Mouse (Mus musculus) gastrocnemius, postnatal 10 days (tissue): Measurements from ENCODE around the gene Mepe. TPM values are rescaled to one million over a fixed set of nuclear protein-coding genes. Genes with fewer than 3 reads are reported as not detected.

Experiments
- DNase-seq: peaks from one replicate; pipeline ENCODE4 v3.0.0; 2021; ENCODE audit warnings: mixed read lengths
- microRNA-seq, 2 experiments: library from miRNA; unstranded; fragments of <30 nt; microRNA quantifications; one replicate each; pipeline ENCODE4 v1.2.0; 2021
- total RNA-seq, 2 experiments: library from RNA; stranded (reverse); gene quantifications; 2 replicates each; pipeline ENCODE4 v1.2.3; 2021

Gene Mepe
- total RNA-seq, 2 experiments from 2014 or later = 0.45 TPM; not detected in 1

DNA sequence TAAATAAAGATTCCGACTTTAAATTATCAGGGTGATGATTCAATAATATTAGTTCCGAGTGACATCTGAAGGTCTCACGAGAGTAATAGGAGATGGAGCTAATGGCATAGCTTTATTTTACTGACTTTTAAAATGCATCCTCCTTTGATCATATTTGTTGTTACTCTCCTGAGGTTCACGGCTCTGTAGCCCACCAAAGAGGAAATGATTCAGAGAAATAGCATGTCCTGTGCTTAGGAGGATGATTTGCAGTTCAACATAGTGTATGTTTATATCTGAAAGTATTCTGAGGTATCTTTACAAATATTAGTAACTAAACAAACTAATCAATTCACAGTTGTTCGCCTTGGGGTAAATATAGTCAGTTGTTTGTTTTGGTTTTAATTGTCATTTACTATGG lies 32.4 kb downstream of the Mepe start:
- DNase-seq = no peak

DNA sequence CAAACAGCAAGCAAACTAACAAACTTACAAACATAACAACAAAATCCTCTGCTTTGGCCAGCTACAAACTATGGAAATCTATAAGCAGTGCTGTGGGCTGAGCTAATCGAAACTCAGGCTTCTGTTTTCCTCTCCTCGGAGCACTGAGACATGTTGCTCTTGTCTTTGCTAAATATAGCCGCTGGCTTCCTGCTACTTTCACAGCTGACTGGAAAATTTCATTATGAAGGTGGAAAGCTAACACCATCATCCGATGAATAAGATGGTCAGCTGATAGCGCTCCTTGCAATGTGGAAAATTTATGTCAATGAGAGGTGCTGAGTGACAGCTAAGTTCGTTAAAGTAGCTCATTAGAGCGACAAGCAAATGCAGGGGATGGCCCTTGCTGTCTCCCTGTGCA lies 33.5 kb downstream of the Mepe start:
- no peak for DNase-seq

DNA sequence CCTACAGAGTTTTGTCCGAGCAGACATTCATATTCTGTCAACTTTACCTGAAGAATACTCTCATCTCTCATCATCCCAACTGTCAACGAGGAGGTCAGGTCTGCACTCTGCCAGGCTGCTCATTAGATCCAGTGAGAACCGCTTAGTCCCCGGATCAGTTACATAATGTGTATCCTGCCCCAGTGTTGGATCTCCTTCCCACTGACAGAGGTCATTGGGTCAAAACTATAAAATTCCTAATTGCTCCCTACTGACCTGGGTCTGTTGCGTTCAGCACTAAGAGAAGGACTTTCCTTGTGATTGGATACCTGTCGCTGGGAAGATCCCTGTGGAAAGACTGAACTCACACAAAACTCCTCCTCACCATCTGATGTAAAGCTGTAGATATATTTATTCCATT lies 34.1 kb downstream of the Mepe start:
- no peak for DNase-seq

DNA sequence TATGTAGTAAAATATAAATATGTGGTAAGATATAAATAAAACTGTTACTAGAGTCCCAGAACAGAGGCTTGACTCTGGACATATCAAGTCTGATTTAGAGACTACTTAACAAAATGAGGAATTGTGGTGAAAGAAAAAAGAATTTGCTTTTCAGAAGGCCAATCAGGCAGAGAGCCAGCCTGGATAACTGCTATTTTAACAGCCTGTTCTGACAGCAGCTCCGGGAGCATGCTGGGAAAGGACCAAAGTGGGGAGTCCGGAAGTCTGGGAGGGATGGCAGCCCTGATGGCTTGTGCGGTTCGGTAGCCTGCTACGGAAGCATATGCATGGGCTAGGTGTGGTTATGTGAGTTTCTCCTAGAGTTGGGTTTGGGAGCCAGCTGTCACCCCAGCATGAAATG lies 45.5 kb downstream of the Mepe start:
- no peak for DNase-seq

DNA sequence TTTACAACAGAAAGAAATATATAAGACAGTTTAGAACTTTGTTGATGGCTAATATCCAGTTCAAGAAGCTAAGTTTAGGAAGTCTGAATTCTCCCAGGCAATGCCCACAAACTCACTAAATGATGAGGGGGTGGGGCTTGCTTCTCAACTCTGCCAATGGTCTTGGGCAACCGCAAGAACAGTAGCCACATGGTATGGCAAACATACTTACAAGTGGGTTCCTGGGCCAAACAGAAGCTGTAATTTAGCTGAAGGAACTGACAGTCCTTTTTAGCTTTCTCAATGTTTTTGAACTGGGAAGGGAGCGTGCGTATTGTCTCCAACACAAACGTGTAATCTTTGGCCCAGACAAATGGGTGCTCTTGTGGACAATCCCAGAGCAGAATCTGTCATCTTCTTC lies 46.2 kb downstream of the Mepe start:
- DNase-seq = no peak

DNA sequence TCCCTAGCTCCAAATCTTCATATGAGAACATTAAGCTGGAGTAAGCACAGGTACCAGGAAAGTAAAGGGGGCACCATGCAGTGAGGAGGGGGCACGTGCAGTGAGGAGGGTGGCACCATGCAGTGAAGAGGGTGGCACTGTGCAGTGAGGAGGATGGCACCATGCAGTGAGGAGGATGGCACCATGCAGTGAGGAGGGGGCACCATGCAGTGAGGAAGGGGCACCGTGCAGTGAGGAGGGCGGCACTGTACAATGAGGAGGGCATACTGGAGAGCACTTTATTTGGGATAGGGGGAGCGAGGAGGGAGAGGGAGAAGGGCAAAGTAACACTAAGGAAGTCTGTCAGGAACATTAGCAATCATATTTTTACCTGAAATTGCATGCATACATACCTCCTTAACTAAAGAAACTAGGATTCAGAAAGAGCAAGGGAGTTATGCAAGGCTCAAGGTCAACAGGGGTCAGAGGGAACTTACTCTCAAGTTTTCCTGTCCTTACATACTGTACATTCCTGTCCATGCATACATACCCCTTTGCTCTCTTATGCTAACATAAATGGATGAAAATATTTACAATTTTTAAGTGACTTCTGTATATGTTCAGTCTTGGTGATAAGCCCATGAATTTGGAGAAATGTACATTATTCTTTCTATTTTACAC lies 48.6 kb downstream of the Mepe start:
- DNase-seq = no peak

DNA sequence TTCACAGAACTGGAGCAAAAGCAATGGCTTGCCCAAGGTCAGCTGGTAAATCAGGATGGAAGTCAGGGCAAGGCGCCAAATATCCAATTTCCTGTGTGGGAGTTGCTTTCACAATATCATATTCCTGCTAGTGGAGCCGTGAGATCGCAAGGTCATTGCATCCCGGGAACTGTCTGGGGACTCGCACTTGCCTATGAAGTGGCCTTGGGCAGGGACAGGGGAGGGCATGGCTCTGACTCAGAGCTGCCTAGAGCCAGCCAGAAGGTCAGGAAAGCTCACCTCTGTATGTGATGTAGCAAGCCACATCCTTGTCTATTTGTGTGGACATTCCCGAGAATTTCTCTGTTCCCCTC lies 49.2 kb downstream of the Mepe start:
- DNase-seq = peak; percentile 58

DNA sequence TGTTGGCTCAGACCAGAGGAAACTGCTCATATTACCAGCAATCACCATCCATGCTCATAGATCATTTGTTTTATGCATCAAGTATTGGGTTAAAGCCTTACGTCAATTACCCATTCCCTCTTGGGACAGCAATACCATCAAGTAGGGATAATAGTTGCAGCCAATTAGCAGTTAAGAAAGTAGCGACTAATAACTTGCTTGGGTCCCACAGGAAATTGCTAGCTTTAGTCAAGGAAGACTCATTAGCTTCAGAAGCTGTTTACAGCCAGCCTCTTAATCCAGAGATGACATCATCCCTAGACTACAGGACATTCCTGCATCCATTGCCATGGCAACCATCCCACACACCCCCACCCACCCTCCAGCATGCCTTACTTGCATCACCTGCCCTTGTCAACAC lies 50.0 kb downstream of the Mepe start:
- no peak for DNase-seq

DNA sequence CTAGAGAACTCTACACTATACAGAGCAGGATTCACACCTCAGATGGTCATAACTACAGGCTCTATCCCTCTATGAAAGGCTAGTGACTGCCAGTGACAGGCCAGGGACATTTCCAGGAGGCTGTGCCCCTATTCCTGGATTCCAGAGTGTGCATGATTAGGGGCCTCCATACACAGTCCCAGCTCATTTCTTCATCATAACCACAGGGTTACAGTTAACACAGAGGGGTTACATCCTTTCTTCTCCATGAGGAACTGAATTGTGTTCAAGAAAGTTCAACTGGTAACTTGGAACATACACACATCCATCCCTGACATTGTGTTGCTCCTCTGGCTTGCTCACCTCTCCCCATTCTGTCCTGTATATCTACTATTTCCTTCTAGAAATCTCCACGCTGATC lies 51.8 kb downstream of the Mepe start:
- no peak for DNase-seq

DNA sequence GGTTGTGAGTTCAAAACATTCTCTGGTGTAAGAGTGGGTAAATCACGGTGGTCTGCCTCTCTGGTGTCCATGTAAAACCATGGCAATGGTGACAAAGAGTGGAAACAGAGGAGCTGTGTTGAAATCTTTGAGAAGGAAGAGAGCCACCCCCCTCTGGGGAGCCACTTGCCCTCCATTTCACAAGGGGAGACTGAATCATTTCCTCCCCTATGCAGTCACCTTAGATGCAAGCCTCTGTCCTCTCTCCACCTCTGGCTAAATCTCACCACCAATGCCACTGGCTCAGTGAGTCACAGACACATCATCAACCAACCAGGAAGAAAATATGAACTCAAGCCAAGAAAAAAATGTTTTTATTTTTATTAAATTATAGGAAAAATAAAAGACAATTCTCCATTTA lies 55.4 kb downstream of the Mepe start:
- no peak for DNase-seq

DNA sequence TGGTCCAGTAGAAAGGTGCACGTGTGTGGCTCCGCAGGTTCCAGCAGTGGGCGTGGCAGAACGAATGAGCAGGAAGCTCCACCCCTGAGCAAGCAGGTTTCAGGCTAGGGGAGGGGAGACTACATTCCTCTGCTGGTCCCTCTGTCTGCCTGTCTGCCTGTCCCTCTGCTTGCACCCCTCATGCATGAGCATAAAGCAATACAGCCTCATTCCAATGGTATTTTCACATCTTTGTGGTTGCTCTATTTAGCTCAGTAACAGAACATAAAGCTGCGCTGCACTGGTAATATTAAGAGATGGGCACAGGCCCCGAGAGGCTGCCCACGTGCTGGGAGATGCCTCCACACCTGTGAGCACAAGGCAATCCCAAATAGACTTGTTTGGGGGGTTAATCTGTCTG lies 56.5 kb downstream of the Mepe start:
- DNase-seq = no peak

DNA sequence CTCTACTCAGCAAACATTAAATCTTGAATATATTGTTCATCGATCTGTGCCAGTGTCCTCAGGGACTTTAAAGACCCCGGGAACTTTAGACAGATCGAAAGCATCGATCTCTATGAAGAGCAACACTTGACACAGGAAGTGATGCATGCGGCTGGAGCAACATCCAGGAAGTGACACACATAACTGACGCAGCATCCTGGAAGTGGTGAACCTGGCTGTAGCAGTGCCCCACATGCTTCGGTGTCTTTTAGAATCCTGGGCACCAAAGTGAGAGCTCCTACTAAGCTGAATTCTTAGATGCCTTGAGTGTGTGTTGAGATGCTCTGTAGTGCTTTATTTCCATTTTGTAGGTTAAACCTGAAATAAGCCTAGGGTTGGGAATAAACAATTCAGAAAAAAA lies 59.4 kb downstream of the Mepe start:
- no peak for DNase-seq

DNA sequence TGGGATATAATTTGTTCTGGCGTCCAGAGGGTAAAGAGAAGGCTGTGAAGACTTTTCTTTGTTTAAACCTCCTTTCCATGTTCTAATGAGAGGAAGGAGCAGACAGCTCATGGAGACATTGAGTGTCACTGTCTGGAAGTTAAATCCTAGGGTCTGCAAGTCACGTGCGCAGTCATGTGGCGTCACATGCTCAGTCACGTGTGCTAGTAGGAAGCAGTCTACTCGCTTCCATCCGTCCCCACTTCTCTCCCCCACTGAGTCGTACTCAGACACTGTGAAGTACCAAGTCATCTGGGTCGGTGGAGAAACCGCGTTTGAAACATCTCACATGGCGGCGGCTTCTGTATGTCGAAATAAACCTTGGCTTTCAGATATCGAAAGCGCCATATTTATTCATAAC lies 60.4 kb downstream of the Mepe start:
- DNase-seq = no peak

DNA sequence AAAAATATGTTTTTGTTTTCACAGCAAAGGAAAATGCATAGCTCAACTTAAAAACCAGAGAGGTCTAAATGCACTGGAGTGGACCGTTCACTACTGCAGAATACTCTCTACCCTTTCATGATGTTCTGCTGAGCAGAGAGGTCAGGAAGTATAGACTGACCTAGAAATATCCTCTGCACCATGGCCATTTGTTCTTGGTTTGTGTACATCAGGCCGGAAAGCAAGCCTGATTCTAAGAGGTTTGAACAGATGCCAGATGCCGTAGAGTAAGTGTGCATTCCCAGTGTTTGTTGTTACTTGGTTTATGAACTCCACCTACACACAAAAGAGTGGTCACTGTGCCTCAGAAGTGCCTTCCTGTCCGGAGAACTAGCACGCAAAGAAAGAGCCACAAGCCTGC lies 61.8 kb downstream of the Mepe start:
- DNase-seq = no peak

Small RNAs within 50 kb of the gene (microRNA-seq; reads per million reads assigned to microRNA genes)
- gene Gm23616 = 0 reads per million in 2 experiments

Other genes starting within 250 kb of the Mepe start
- gene Gm17660, start 247.7 kb upstream of the Mepe start, total RNA-seq = not detected
- 100 to 1,000 TPM; 231 to 240 TPM for gene Sparcl1, start 211.6 kb upstream of the Mepe start, total RNA-seq
- not detected for gene Dspp, start 154.6 kb upstream of the Mepe start, total RNA-seq
- 10 to 100 TPM in 1 of 2 experiments, 1 to 10 TPM in 1; 2.6 to 36.8 TPM for gene Dmp1, start 122.7 kb upstream of the Mepe start, total RNA-seq
- 10 to 100 TPM in 1 of 2 experiments, not detected in 1; 77.3 TPM for gene Ibsp, start 26.2 kb upstream of the Mepe start, total RNA-seq
- gene Spp1, start 109.8 kb downstream of the Mepe start, total RNA-seq = 100 to 1,000 TPM in 1 of 2 experiments, 1 to 10 TPM in 1; 1.9 to 242 TPM
- gene Pkd2, start 134.1 kb downstream of the Mepe start, total RNA-seq = 10 to 100 TPM; 24.8 to 32.6 TPM
- 1 to 10 TPM; 5.6 to 7.8 TPM for gene BC005561, start 183.0 kb downstream of the Mepe start, total RNA-seq